Mouse (Mus musculus) limb, embryonic 10.5 days (tissue): ENCODE data around the gene Olfr522. TPM values are rescaled to one million over a fixed set of nuclear protein-coding genes. Genes with fewer than 3 reads are reported as not detected.

ENCODE experiments used
- DNase-seq: peaks from one replicate; pipeline ENCODE4 v3.0.0-alpha.2; 2017; ENCODE audit warnings: low spot score
- H3K27ac ChIP-seq: fragments of 300-500 bp; sonication (generic); 2 replicates; pipeline ENCODE4 v1.5.1; 2016; ENCODE audit warnings: mild to moderate bottlenecking
- H3K27me3 ChIP-seq: fragments of 300-500 bp; sonication (generic); 2 replicates; pipeline ENCODE4 v1.6.1; 2016; ENCODE audit warnings: low read depth, mild to moderate bottlenecking; ENCODE audit not compliant: poor library complexity, severe bottlenecking
- H3K36me3 ChIP-seq: fragments of 300-500 bp; sonication (generic); 2 replicates; pipeline ENCODE4 v1.6.1; 2016; ENCODE audit warnings: mild to moderate bottlenecking, moderate library complexity
- H3K4me1 ChIP-seq: fragments of 300-500 bp; sonication (generic); 2 replicates; pipeline ENCODE4 v1.6.1; 2016
- H3K4me3 ChIP-seq: fragments of 300-500 bp; sonication (generic); 2 replicates; pipeline ENCODE4 v1.5.1; 2016; ENCODE audit warnings: mild to moderate bottlenecking, moderate library complexity
- H3K9me3 ChIP-seq: fragments of 300-500 bp; sonication (generic); replicated peaks from 2 replicates; pipeline ENCODE4 v1.6.1; 2016; ENCODE audit warnings: mild to moderate bottlenecking
- WGBS: fragments of 180-500 bp; shearing (Covaris S2); methylation state at CpG from one replicate; pipeline ENCODE4 v1.1.7; 2016; 5-methylcytosine and 5-hydroxymethylcytosine counted together
- polyA plus RNA-seq: library from polyadenylated mRNA; unstranded; fragments of >200 nt; fragmentation: Nextera tagmentation; extraction: Ambion mirVana; gene quantifications from 2 replicates; pipeline ENCODE4 v1.2.1, GENCODE M21; 2016

The Olfr522 gene
- polyA plus RNA-seq, 1 experiment from 2014 or later: not detected

DNA sequence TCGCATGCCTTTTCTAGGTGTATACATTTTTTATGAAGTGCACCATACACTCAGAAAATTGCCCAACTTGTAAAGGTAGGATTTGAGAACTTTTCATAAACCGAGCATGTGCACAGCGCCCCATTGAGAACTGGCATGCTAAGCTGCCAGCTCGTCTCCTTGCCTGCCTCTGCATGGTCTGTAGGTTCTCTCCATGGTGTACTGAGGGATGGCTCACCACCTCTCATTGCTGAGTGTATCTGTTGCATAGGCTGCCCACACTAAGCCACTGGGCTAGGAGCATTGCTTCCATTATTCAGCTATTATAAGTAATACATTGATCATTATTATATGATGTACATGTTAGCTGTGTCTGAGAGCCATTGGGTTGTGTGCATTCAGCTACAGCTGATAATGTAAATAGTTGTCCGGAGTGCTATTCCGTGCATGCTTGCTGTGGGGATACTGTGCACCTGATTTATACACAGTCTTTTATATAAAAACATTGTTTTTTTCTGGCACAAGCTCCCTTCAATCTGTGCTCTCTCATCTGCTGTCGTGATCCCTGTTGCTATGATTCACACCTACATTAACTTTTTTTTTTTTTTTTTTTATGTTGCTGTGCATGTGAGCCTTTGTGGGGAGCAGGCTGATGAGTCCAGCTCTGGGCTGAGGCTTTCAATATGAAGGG is 23.3 kb upstream of the Olfr522 start:
- WGBS: 87% methylated on average over 7 of the region's 7 CpGs
- no peak overlapping the region for H3K27ac ChIP-seq
- no peaks in the 10 kb centered on the region for H3K9me3 ChIP-seq
- H3K4me1 ChIP-seq: no peaks in the 10 kb centered on the region
- no peaks in the 10 kb centered on the region for H3K36me3 ChIP-seq
- no peak overlapping the region for H3K4me3 ChIP-seq
- no peaks in the 10 kb centered on the region for H3K27me3 ChIP-seq
- no peak for DNase-seq

DNA sequence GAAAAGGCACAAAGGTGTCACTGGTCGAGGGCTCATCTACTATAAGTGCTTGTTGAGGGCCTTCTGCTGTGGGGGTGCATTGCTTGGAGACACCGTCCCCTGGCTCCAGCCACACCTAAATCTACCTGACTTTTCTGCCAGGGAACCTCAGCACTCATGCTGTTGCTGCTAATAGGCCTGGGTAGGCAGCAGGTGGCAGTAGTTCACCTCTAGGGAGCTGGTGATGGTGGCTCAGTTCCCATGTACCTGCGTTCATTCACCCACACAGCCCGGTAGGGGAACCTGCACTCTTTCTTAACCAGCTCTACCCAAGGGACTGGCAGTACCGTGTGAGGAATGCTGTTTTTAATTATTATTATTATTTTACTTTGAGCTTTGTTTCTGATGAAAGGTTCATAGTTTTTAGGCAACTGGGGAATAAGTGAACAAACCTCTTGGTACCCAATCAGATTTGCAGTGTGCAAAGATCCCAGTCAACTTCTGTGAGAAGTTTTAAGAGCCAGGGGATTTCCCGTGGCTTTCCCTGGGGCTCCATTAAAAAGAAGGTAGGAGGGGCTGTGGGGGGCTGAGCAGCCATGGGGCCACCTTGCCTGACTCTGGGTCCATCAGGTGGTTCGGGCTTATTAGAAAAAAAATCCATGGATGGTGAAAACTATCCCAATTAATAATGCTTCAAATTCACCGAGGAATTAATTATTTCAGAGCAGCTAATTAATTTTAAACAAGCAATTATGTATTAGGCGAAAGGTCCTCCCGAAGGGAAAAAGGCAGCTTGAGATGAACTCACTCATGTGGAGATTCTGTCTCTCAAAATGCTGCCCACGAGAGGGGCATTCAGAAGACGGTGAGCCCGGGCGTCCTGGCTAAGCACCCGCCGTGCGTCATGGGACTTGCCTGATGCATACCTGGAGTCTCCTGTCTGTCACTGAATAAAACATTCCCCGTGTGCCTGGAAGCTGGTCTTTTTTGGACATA is 22.4 kb upstream of the Olfr522 start:
- no peaks in the 10 kb centered on the region for H3K9me3 ChIP-seq
- WGBS: 72% methylated on average over 18 of the region's 18 CpGs
- H3K4me3 ChIP-seq: no peak overlapping the region
- no peaks in the 10 kb centered on the region for H3K27me3 ChIP-seq
- no peaks in the 10 kb centered on the region for H3K36me3 ChIP-seq
- H3K27ac ChIP-seq: no peak overlapping the region
- DNase-seq: no peak
- no peaks in the 10 kb centered on the region for H3K4me1 ChIP-seq

DNA sequence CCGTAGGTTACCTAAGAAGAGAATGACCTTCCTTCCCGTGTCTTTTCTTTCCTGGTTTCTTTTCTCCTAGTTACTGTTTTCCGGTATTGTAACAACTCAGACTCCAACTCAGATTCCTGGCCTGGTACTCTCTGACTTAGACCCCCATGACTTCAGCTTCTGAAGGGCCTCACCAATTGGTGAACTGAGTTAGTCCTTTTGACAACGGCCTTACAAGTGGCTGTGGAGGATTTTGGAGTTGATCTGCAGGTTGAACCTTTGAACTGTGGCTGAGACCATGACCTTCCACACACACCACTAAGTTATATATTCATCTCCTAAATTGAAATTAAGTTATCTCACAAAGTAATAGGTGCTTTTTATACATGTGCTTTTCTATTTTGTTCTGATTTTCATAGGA is 19.6 kb upstream of the Olfr522 start:
- H3K27me3 ChIP-seq: no peaks in the 10 kb centered on the region
- 89% methylated on average over 4 of the region's 4 CpGs for WGBS
- H3K27ac ChIP-seq: no peak overlapping the region
- H3K4me3 ChIP-seq: no peak overlapping the region
- no peaks in the 10 kb centered on the region for H3K36me3 ChIP-seq
- H3K9me3 ChIP-seq: no peaks in the 10 kb centered on the region
- H3K4me1 ChIP-seq: no peaks in the 10 kb centered on the region
- no peak for DNase-seq

DNA sequence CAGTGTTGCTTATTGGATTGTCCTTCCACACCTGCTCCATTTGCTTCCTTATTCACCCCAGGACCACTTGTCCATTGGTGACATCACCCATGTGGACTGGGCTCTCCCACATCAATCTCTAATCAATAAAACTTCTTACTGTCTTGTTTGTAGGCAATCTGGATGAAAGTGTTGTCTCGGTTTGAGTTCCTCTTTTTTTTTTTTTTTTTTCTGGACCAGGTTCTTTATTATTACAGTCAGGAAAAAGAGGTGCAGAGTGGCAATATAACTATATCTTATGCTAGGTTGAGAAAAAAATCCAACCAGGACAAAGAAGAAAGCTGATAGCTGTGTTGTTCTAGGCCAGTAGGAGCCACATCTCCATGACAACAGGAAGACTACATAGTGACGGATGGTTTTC is 16.1 kb upstream of the Olfr522 start:
- Histone ChIP-seq H3K27me3 (no peaks in the 10 kb centered on the region), H3K4me3 (no peak overlapping the region), H3K27ac (no peak overlapping the region), H3K36me3 (no peaks in the 10 kb centered on the region), H3K4me1 (no peaks in the 10 kb centered on the region), H3K9me3 (no peaks in the 10 kb centered on the region)
- 83% methylated on average over 2 of the region's 2 CpGs for WGBS
- DNase-seq: no peak

DNA sequence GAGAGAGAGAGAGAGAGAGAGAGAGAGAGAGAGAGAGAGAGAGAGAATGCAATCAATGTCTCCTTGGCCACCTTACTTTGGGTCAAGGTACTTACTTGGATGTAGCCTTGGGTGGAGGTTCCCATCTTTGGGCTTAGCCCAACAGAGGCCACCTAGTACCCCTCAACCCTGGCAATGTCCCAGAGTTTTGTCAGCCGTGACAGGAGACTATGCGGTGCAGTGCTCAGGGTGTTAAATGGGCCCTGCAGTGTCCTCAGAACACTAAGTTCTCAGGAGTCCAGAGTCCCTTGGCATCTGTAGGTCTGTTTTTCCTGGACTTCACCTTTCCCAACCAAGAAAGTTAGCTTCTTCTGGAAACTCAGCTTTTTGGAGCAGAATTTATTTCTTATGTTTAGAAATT is 14.6 kb upstream of the Olfr522 start:
- Histone ChIP-seq H3K4me3 (no peak overlapping the region), H3K27ac (no peak overlapping the region), H3K27me3 (no peaks in the 10 kb centered on the region), H3K36me3 (no peaks in the 10 kb centered on the region), H3K4me1 (no peaks in the 10 kb centered on the region), H3K9me3 (no peaks in the 10 kb centered on the region)
- no peak for DNase-seq
- WGBS: 86% methylated on average over 2 of the region's 2 CpGs

DNA sequence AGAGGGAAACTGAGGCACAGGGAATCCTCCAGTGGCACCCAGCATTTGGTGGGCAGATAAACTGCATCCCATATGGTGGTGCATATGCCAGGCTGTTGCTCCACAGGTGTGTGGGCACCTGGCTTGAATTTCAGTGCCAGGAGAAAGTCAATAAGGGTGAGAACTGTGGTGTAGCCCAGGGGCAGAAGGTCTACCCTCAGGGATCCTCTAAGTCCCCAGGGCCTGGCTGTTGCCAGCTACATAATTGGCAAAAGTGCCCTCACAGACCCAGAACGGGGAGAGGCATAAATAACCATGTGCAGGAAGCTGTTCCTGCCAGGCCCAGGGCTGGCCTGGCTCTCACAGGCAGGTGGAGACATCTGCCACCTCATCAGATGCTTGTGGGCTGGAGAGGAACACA is 8.4 kb upstream of the Olfr522 start, which contains the start of gene Olfr523:
Gene Olfr523 (plus strand): TSS at position 282 of the 400 bp plus-strand sequence.
- H3K36me3 ChIP-seq: no peaks in the 10 kb centered on the region
- no peaks in the 10 kb centered on the region for H3K9me3 ChIP-seq
- no peaks in the 10 kb centered on the region for H3K4me1 ChIP-seq
- 62% methylated on average over 1 of the region's 1 CpGs for WGBS
- DNase-seq: no peak
- no peak within 1 kb of the TSS for H3K4me3 ChIP-seq
- no peaks in the 10 kb centered on the region for H3K27me3 ChIP-seq
- H3K27ac ChIP-seq: no peak within 1 kb of the TSS

DNA sequence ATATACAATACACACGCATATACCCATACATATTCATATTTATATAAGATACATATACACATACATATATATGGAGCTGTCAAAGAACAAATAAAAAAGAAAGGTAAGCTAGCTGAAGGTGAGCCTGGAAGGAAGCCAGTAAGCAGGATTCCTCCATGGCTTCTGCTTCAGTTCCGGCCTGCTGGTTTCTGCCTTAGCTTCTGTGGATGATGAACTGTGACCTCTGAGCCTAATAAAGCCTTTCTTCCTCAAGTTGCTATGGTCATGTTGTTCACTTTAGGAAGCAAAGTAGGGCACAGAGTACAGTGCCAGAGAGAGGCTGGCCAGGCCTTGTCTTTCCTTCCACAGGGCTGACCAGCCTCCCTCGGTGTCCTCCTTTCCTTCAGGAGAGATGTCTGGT is 6.3 kb upstream of the Olfr522 start:
- H3K4me1 ChIP-seq: no peaks in the 10 kb centered on the region
- H3K9me3 ChIP-seq: no peaks in the 10 kb centered on the region
- no peak overlapping the region for H3K4me3 ChIP-seq
- WGBS: 93% methylated on average over 3 of the region's 3 CpGs
- no peak for DNase-seq
- no peak overlapping the region for H3K27ac ChIP-seq
- no peaks in the 10 kb centered on the region for H3K36me3 ChIP-seq
- H3K27me3 ChIP-seq: no peaks in the 10 kb centered on the region

DNA sequence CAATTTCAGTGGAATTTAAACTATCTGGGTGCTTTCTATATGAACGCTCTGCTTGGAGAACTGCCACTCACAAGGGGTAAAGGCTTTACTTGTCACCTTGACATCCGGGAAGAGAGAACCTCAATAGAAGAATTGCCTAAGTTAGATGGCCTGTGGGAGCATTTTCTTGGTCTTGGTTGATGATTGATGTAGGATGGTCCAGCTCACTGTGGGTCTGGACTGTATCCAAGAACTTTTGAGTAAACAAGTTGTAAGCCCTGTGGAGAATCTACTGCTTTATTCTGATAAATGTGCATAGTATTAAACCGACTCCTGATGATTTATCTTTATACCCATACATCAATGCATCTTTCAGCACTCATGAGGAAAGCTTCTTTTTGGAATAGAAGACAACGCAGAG is 4.8 kb upstream of the Olfr522 start:
- no peaks in the 10 kb centered on the region for H3K36me3 ChIP-seq
- WGBS: 89% methylated on average over 4 of the region's 4 CpGs
- H3K4me3 ChIP-seq: no peak overlapping the region
- DNase-seq: no peak
- H3K9me3 ChIP-seq: no peaks in the 10 kb centered on the region
- no peak overlapping the region for H3K27ac ChIP-seq
- H3K4me1 ChIP-seq: no peaks in the 10 kb centered on the region
- no peaks in the 10 kb centered on the region for H3K27me3 ChIP-seq

DNA sequence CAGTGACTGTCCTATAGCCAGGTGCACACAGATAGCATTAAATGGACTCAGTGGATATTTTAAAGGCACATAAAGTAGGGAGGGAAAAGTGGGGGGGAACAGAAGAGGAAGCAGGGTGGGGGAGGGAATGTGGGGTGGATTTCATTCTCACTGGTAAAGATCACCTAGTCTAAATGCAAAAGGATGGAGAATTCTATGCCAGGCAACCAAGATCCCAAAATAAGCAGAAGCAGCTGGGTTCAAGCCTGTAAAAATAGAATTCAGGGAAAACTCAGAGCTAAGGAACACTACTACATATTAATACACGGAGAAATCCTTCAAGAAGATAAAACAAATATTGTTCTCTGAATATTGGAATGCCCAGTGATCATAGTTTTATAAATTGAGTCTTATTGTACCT is 3.4 kb upstream of the Olfr522 start:
- WGBS: 90% methylated on average over 1 of the region's 1 CpGs
- Histone ChIP-seq H3K4me3 (no peak overlapping the region), H3K36me3 (no peaks in the 10 kb centered on the region), H3K4me1 (no peaks in the 10 kb centered on the region), H3K9me3 (no peaks in the 10 kb centered on the region), H3K27ac (no peak overlapping the region), H3K27me3 (no peaks in the 10 kb centered on the region)
- DNase-seq: no peak

DNA sequence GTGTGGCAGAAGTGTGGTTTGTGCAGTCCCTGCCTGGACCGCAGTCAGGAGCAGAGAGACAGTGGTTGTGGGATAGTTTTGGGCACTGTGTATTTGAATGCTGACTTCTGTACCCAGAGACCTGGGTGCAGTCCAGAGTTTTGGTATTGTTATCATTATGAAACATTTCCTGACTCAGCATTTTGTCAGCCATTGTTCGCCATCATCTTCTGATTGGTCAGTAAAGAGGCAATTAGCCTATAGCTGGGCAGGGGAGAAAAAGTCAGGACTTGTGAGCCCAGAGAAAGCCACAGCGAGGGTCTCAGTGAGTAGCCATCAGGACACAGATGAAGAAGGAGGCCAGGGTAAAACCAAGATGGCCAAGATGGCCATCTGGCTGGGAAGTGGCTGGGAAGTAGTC is 4.2 kb downstream of the Olfr522 start:
- H3K27me3 ChIP-seq: peaks cover 33% of the 10 kb centered on the region
- no peak for DNase-seq
- no peaks in the 10 kb centered on the region for H3K36me3 ChIP-seq
- H3K4me3 ChIP-seq: no peak overlapping the region
- H3K27ac ChIP-seq: no peak overlapping the region
- H3K4me1 ChIP-seq: no peaks in the 10 kb centered on the region
- H3K9me3 ChIP-seq: no peaks in the 10 kb centered on the region
- WGBS: 88% methylated on average over 3 of the region's 3 CpGs

DNA sequence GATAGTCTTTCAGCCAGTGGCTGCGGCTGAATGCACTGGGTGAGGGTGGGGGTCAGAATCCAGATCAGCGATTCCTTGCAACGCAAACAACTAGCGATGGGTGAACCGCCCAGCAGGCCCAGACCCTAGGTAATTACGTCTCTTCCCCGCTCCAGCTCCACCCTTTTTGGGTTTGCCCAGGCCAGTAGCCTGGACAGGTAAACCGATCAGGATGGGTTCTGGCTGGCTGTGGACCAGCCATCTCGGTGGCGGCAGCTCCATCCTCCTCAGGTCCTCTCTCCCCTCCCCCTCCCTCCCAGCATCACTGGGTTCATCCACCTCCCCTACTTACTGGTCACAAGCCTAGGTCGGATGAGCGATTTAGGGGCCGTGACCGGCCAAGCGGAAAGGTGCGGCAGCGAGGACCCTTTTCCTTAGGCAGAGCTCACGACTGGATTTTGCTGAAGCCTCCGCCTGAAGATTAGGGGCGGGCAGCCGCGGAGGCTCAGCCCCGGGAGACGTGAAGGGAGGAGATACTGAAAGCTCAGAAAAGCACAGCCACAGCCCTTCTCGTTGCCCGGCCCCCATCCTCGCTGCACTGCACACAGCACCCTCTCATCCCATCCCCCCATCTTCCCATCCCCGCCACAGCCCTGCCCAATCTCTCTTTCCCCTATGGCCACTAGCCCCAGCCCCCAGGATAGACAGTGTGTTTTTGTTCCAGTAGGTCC is 10.2 kb downstream of the Olfr522 start, which contains the start of gene Sprn:
Gene Sprn (minus strand): TSS at position 660 of the 710 bp plus-strand sequence.
- peak; percentile 33 for DNase-seq
- Histone ChIP-seq H3K4me1 (peaks cover 14% of the 10 kb centered on the region), H3K36me3 (no peaks in the 10 kb centered on the region; the same call in 1 of the 2 replicates), H3K4me3 (peak within 1 kb of the TSS; percentile 34), H3K27me3 (peaks cover 73% of the 10 kb centered on the region), H3K9me3 (no peaks in the 10 kb centered on the region), H3K27ac (no peak within 1 kb of the TSS)
- WGBS: 3% methylated on average over 28 of the region's 28 CpGs

DNA sequence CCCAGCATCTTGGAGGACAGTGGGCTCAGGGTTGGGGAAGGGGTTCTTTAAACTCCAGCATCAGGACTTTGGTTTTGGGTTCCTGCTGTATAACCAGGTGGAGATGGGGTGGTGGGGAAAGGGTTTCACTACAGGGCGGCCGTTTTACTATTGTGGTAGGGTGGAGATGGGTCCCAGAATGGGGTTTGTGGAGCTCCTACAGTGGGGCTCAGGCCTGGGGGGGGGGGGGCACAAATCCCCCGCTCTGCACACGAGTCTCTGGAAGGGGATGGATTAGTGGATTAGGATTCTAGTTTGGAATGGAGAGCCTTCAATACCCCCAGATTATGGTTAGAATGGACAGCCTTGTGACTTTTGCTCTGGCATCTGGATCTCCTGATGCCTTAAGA is 10.7 kb downstream of the Olfr522 start:
- WGBS: 23% methylated on average over 4 of the region's 4 CpGs
- H3K4me3 ChIP-seq: peak overlapping the region; percentile 40; the same call in 1 of the 2 replicates
- no peak for DNase-seq
- peaks cover 73% of the 10 kb centered on the region for H3K27me3 ChIP-seq
- H3K27ac ChIP-seq: no peak overlapping the region
- no peaks in the 10 kb centered on the region; the same call in 1 of the 2 replicates for H3K36me3 ChIP-seq
- peaks cover 14% of the 10 kb centered on the region for H3K4me1 ChIP-seq
- H3K9me3 ChIP-seq: no peaks in the 10 kb centered on the region
